Mouse (Mus musculus): ENCODE results near the gene Rnf215. TPM values are rescaled to one million over a fixed set of nuclear protein-coding genes. Genes with fewer than 3 reads are reported as not detected.

Gene Rnf215
- polyA plus RNA-seq, 1 experiment, result 8.0 TPM

DNA sequence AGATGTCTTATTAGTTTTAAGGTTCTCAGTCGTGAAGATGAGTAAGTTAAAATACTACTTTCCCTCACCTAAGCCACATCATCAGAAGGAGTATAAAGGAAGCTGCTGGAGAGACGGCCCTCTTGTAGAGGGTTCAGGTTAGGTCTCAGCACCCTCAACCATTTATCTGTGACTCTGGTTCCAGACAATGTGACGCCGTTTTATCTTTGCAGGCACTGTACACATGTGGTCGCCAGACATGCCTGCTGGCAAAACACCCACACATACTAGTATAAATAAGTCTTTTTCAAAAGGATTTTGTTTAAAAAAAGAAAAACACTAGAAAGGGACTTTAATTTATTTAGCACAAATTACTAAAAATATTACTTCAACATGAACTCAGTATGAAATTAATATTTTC lies 20.6 kb downstream of the Rnf215 start:
- Histone ChIP-seq H3K27ac (ENCODE audit: insufficient read depth, low read length) (no peak overlapping the region), H3K9me3 (replicated peaks; ENCODE audit: control insufficient read depth, insufficient read depth, low read length, poor library complexity, severe bottlenecking) (no peaks in the 10 kb centered on the region), H3K4me1 (ENCODE audit: control insufficient read depth, insufficient read depth, low read length) (no peaks in the 10 kb centered on the region), H3K27me3 (ENCODE audit: control insufficient read depth, insufficient read depth, low read length, poor library complexity, severe bottlenecking) (no peaks in the 10 kb centered on the region), H3K4me3 (ENCODE audit: low read depth, low read length) (no peak overlapping the region), H3K9ac (ENCODE audit: low read depth, poor library complexity, severe bottlenecking) (no peak overlapping the region), H3K36me3 (ENCODE audit: control insufficient read depth, insufficient read depth, low read length, poor library complexity, severe bottlenecking) (no peaks in the 10 kb centered on the region)
- TF ChIP-seq EP300 (IDR thresholded peaks at IDR 0.05; ENCODE audit: insufficient read depth, low read depth, low read length) (no peak), CTCF (IDR thresholded peaks at IDR 0.05; ENCODE audit: low read depth, low read length) (no peak), POLR2A (IDR thresholded peaks at IDR 0.05; ENCODE audit: insufficient read depth, low read length) (no peak)

DNA sequence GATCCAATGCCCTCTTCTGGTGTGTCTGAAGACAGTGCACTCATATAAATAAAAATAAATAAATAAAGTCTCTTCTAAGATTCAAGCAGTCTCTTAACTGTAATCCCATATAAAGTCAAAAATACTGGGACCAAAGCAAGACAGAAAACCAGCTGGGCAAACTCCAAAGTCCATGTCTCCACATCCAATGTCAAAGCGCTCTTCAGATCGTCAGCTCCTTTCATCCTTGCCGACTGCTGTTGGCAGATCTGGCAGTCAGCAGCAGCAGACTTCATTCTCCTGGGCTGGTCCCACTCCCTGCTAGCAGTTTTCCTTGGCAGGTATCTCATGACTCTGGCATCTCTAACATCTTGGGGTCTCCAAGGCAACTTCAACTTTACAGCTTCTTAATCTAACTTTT lies 23.7 kb downstream of the Rnf215 start:
- no peaks in the 10 kb centered on the region for H3K4me1 ChIP-seq (ENCODE audit: control insufficient read depth, insufficient read depth, low read length)
- H3K27ac ChIP-seq (ENCODE audit: insufficient read depth, low read length), result no peak overlapping the region
- TF ChIP-seq CTCF (IDR thresholded peaks at IDR 0.05; ENCODE audit: low read depth, low read length) (no peak), EP300 (IDR thresholded peaks at IDR 0.05; ENCODE audit: insufficient read depth, low read depth, low read length) (no peak), POLR2A (IDR thresholded peaks at IDR 0.05; ENCODE audit: insufficient read depth, low read length) (no peak)
- H3K9me3 ChIP-seq (replicated peaks; ENCODE audit: control insufficient read depth, insufficient read depth, low read length, poor library complexity, severe bottlenecking), result no peaks in the 10 kb centered on the region
- no peaks in the 10 kb centered on the region for H3K27me3 ChIP-seq (ENCODE audit: control insufficient read depth, insufficient read depth, low read length, poor library complexity, severe bottlenecking)
- no peak overlapping the region for H3K9ac ChIP-seq (ENCODE audit: low read depth, poor library complexity, severe bottlenecking)
- H3K36me3 ChIP-seq (ENCODE audit: control insufficient read depth, insufficient read depth, low read length, poor library complexity, severe bottlenecking), result peaks cover 26% of the 10 kb centered on the region
- H3K4me3 ChIP-seq (ENCODE audit: low read depth, low read length), result no peak overlapping the region

DNA sequence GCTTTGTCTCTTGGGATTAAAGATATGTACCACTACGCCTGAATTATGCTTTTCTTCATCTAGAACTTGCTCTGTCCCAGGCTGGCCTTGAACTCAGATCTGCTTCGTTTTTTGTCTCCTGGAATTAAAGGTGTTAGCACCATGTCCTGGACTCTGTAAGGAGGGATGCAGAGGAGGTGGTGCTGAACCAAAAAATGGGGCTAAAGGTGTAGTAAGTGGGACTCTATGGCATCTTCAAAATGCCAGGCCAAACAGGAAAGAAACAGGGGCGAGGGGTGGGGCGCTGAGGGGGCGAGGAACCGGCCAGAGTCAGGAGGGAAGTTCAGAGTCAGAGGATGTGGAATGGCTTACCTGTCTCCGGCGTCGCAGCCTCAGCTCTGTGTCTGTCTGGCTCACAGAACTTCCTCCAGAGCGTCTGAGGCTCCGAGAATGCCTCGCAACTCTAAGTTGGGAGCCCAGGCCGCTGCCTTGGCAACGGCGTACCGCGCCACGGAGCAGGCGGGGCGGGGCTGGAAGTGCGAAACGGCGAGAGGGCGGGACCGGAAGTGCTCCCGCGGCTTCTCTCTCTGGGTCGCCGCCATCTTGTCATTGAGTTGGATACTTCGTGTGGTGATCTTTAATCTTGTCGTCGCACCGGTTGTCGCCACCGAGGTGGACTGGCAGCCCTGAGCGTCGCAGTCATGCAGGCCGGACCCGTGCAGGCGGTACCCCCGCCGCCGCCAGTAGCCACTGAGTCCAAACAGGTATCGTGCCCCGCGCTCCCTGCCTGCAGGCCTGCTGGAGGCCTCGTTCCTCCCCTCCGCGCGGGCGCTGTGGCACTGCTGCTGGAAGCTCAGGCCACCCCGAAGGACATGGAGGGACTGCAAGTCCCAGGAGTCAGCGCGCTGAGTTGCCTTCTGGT lies 25.1 kb downstream of the Rnf215 start, which contains the start of the genes Ccdc157 and Sf3a1:
Ccdc157 (minus strand) TSS at position 486 of the 901 bp plus-strand sequence.
Sf3a1 (plus strand) TSS at position 543 of the 901 bp plus-strand sequence.
- H3K27me3 ChIP-seq (ENCODE audit: control insufficient read depth, insufficient read depth, low read length, poor library complexity, severe bottlenecking), result no peaks in the 10 kb centered on the region
- peaks cover 38% of the 10 kb centered on the region for H3K36me3 ChIP-seq (ENCODE audit: control insufficient read depth, insufficient read depth, low read length, poor library complexity, severe bottlenecking)
- H3K9me3 ChIP-seq (replicated peaks; ENCODE audit: control insufficient read depth, insufficient read depth, low read length, poor library complexity, severe bottlenecking), result no peaks in the 10 kb centered on the region
- H3K9ac ChIP-seq (ENCODE audit: low read depth, poor library complexity, severe bottlenecking), result peak within 1 kb of the TSS; percentile 90
- H3K4me3 ChIP-seq (ENCODE audit: low read depth, low read length), result peak within 1 kb of the TSS; percentile 99
- no peaks in the 10 kb centered on the region for H3K4me1 ChIP-seq (ENCODE audit: control insufficient read depth, insufficient read depth, low read length)
- H3K27ac ChIP-seq (ENCODE audit: insufficient read depth, low read length), result no peak within 1 kb of the TSS
- no peak for TF ChIP-seq EP300 (IDR thresholded peaks at IDR 0.05; ENCODE audit: insufficient read depth, low read depth, low read length)
- TF ChIP-seq POLR2A (IDR thresholded peaks at IDR 0.05; ENCODE audit: insufficient read depth, low read length), result peak; percentile 28
- no peak for TF ChIP-seq CTCF (IDR thresholded peaks at IDR 0.05; ENCODE audit: low read depth, low read length)

DNA sequence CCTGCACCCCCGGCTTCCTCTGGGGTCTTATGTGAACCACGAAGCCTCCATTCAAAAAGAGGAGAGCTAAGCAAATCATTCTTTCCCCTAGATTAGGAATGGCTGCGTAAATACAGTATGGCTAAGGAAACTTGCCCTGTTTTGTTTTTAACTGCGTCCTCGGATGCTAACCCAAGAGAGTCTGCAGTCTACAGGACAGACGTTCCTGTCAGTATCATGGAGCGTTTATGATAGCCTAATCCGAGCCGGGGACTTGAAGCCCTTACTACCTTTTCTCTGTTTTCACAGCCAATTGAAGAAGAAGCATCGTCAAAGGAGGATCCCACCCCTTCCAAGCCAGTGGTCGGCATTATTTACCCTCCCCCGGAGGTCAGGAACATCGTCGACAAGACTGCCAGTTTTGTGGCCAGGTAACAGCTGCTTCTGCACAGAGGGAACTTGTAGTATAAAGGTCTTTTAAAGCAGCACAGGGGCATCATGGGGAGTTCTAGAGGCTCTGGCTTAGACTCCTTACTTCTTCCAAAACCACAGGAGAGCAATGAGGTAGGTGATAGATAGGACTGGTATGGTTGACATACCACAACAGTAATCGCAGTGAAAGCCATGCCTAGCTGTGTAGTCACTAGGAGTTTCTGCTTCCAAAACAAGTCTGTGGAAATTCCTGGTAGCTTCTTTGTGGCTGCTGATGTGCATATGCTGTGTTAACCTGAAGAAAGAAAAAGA lies 25.9 kb downstream of the Rnf215 start:
- Histone ChIP-seq H3K9ac (ENCODE audit: low read depth, poor library complexity, severe bottlenecking) (peak overlapping the region; percentile 90), H3K9me3 (replicated peaks; ENCODE audit: control insufficient read depth, insufficient read depth, low read length, poor library complexity, severe bottlenecking) (no peaks in the 10 kb centered on the region), H3K4me3 (ENCODE audit: low read depth, low read length) (peak overlapping the region; percentile 99), H3K27ac (ENCODE audit: insufficient read depth, low read length) (no peak overlapping the region), H3K4me1 (ENCODE audit: control insufficient read depth, insufficient read depth, low read length) (no peaks in the 10 kb centered on the region), H3K27me3 (ENCODE audit: control insufficient read depth, insufficient read depth, low read length, poor library complexity, severe bottlenecking) (no peaks in the 10 kb centered on the region), H3K36me3 (ENCODE audit: control insufficient read depth, insufficient read depth, low read length, poor library complexity, severe bottlenecking) (peaks cover 46% of the 10 kb centered on the region)
- no peak for TF ChIP-seq POLR2A (IDR thresholded peaks at IDR 0.05; ENCODE audit: insufficient read depth, low read length)
- no peak for TF ChIP-seq EP300 (IDR thresholded peaks at IDR 0.05; ENCODE audit: insufficient read depth, low read depth, low read length)
- no peak for TF ChIP-seq CTCF (IDR thresholded peaks at IDR 0.05; ENCODE audit: low read depth, low read length)

DNA sequence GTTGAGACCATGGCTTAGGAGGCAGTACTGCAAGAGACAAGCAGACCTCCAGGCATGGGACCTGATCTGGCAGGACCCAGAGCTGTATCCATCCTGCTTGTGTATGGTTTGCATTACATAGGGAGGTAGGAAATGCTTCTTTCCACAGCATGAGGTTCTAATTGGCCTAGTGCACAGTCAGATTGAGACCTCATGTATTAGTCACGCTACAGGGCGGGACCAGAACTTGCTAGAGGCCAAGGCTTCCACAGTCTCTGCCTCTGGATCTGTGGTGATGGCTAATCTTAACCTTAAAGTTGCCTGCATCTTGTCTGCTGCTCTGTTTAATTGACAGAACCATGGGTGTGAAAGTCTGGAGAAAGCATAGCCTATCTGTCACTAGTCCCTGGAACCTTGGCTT lies 29.7 kb downstream of the Rnf215 start:
- Histone ChIP-seq H3K4me3 (ENCODE audit: low read depth, low read length) (no peak overlapping the region), H3K4me1 (ENCODE audit: control insufficient read depth, insufficient read depth, low read length) (no peaks in the 10 kb centered on the region), H3K9me3 (replicated peaks; ENCODE audit: control insufficient read depth, insufficient read depth, low read length, poor library complexity, severe bottlenecking) (no peaks in the 10 kb centered on the region), H3K36me3 (ENCODE audit: control insufficient read depth, insufficient read depth, low read length, poor library complexity, severe bottlenecking) (peaks cover 82% of the 10 kb centered on the region), H3K9ac (ENCODE audit: low read depth, poor library complexity, severe bottlenecking) (no peak overlapping the region), H3K27me3 (ENCODE audit: control insufficient read depth, insufficient read depth, low read length, poor library complexity, severe bottlenecking) (no peaks in the 10 kb centered on the region), H3K27ac (ENCODE audit: insufficient read depth, low read length) (no peak overlapping the region)
- TF ChIP-seq EP300 (IDR thresholded peaks at IDR 0.05; ENCODE audit: insufficient read depth, low read depth, low read length), result no peak
- no peak for TF ChIP-seq CTCF (IDR thresholded peaks at IDR 0.05; ENCODE audit: low read depth, low read length)
- no peak for TF ChIP-seq POLR2A (IDR thresholded peaks at IDR 0.05; ENCODE audit: insufficient read depth, low read length)

Measured in ES-Bruce4 (cell line).